Mouse (Mus musculus) C2C12 (cell line): ENCODE measurements around the gene Slx1b.
"Not testable (repeated sequence)": the region's sequence is repeated elsewhere in the genome, so short reads cannot be mapped to it uniquely, and the experiment has no call there.

Experiments used
- CEBPB ChIP-seq: IDR thresholded peaks from one replicate; pipeline ENCODE4 v1.6.1; 2011; ENCODE audit warnings: low read depth, mild to moderate bottlenecking, control low read depth, moderate library complexity
- CTCF ChIP-seq: IDR thresholded peaks from one replicate; pipeline ENCODE4 v1.5.1; 2011; ENCODE audit not compliant: control insufficient read depth, insufficient read depth, insufficient read length
- FOSL1 ChIP-seq: IDR thresholded peaks from one replicate; pipeline ENCODE4 v1.8.0; 2011; ENCODE audit warnings: mild to moderate bottlenecking, low read length; ENCODE audit not compliant: poor library complexity, insufficient read depth, severe bottlenecking
- MAX ChIP-seq: IDR thresholded peaks from one replicate; pipeline ENCODE4 v1.6.1; 2011; ENCODE audit warnings: mild to moderate bottlenecking, control low read depth

GRCm38 (mm10) chr7:126730256-126730789 is 34.7 kb upstream of the Slx1b start:
- TF ChIP-seq CEBPB, CTCF, MAX, FOSL1: not testable (repeated sequence)
